Mouse (Mus musculus): ENCODE measurements around the gene Vmn1r220. TPM values are rescaled to one million over a fixed set of nuclear protein-coding genes. Genes with fewer than 3 reads are reported as not detected.
"Not testable (repeated sequence)": the region's sequence is repeated elsewhere in the genome, so short reads cannot be mapped to it uniquely, and the experiment has no call there.

The Vmn1r220 gene
- polyA plus RNA-seq (2011; ENCODE audit: insufficient read depth, insufficient read length, low read depth, missing spikeins), result not detected in 2 replicates

GRCm38 (mm10) chr13:23187875-23188274, at the start of gene Vmn1r220:
Gene Vmn1r220, minus strand, starts transcription at chr13:23187975.
- Histone ChIP-seq H3K9ac (ENCODE audit: low read depth, poor library complexity, severe bottlenecking) (no peak within 1 kb of the TSS), H3K27ac (ENCODE audit: insufficient read depth, low read length) (no peak within 1 kb of the TSS), H3K4me1 (ENCODE audit: control insufficient read depth, insufficient read depth, low read length) (no peaks in the 10 kb centered on the region), H3K9me3 (replicated peaks; ENCODE audit: control insufficient read depth, insufficient read depth, low read length, poor library complexity, severe bottlenecking) (no peaks in the 10 kb centered on the region), H3K4me3 (ENCODE audit: low read depth, low read length) (no peak within 1 kb of the TSS), H3K36me3 (ENCODE audit: control insufficient read depth, insufficient read depth, low read length, poor library complexity, severe bottlenecking) (no peaks in the 10 kb centered on the region), H3K27me3 (ENCODE audit: control insufficient read depth, insufficient read depth, low read length, poor library complexity, severe bottlenecking) (no peaks in the 10 kb centered on the region)
- no peak for TF ChIP-seq POLR2A (IDR thresholded peaks at IDR 0.05; ENCODE audit: insufficient read depth, low read length)
- TF ChIP-seq CTCF (IDR thresholded peaks at IDR 0.05; ENCODE audit: low read depth, low read length), result no peak
- TF ChIP-seq EP300 (IDR thresholded peaks at IDR 0.05; ENCODE audit: insufficient read depth, low read depth, low read length), result no peak

- not testable (repeated sequence) for H3K27me3 ChIP-seq (ENCODE audit: control insufficient read depth, insufficient read depth, low read length, poor library complexity, severe bottlenecking); H3K9ac ChIP-seq (ENCODE audit: low read depth, poor library complexity, severe bottlenecking); H3K4me3 ChIP-seq (ENCODE audit: low read depth, low read length); H3K36me3 ChIP-seq (ENCODE audit: control insufficient read depth, insufficient read depth, low read length, poor library complexity, severe bottlenecking); H3K27ac ChIP-seq (ENCODE audit: insufficient read depth, low read length); H3K4me1 ChIP-seq (ENCODE audit: control insufficient read depth, insufficient read depth, low read length); H3K9me3 ChIP-seq (replicated peaks; ENCODE audit: control insufficient read depth, insufficient read depth, low read length, poor library complexity, severe bottlenecking)
Observed at GRCm38 (mm10) chr13:23235847-23236246, 48.1 kb upstream of the Vmn1r220 start, which contains the start of gene Vmn1r222. Gene Vmn1r222, minus strand, starts transcription at chr13:23235947.

GRCm38 (mm10) chr13:23213827-23214226, 26.1 kb upstream of the Vmn1r220 start, which contains the start of gene Vmn1r221:
Gene Vmn1r221, plus strand, starts transcription at chr13:23214127.
- H3K4me1 ChIP-seq (ENCODE audit: control insufficient read depth, insufficient read depth, low read length); H3K9me3 ChIP-seq (replicated peaks; ENCODE audit: control insufficient read depth, insufficient read depth, low read length, poor library complexity, severe bottlenecking); H3K36me3 ChIP-seq (ENCODE audit: control insufficient read depth, insufficient read depth, low read length, poor library complexity, severe bottlenecking); H3K4me3 ChIP-seq (ENCODE audit: low read depth, low read length); H3K27me3 ChIP-seq (ENCODE audit: control insufficient read depth, insufficient read depth, low read length, poor library complexity, severe bottlenecking); H3K9ac ChIP-seq (ENCODE audit: low read depth, poor library complexity, severe bottlenecking); H3K27ac ChIP-seq (ENCODE audit: insufficient read depth, low read length): not testable (repeated sequence)

GRCm38 (mm10) chr13:23203885-23204284, 16.1 kb upstream of the Vmn1r220 start:
- not testable (repeated sequence) for H3K9me3 ChIP-seq (replicated peaks; ENCODE audit: control insufficient read depth, insufficient read depth, low read length, poor library complexity, severe bottlenecking); H3K9ac ChIP-seq (ENCODE audit: low read depth, poor library complexity, severe bottlenecking); H3K27me3 ChIP-seq (ENCODE audit: control insufficient read depth, insufficient read depth, low read length, poor library complexity, severe bottlenecking); H3K4me1 ChIP-seq (ENCODE audit: control insufficient read depth, insufficient read depth, low read length); H3K4me3 ChIP-seq (ENCODE audit: low read depth, low read length); H3K36me3 ChIP-seq (ENCODE audit: control insufficient read depth, insufficient read depth, low read length, poor library complexity, severe bottlenecking); H3K27ac ChIP-seq (ENCODE audit: insufficient read depth, low read length)

GRCm38 (mm10) chr13:23166471-23166870, 21.3 kb downstream of the Vmn1r220 start:
- H3K4me3 ChIP-seq (ENCODE audit: low read depth, low read length); H3K36me3 ChIP-seq (ENCODE audit: control insufficient read depth, insufficient read depth, low read length, poor library complexity, severe bottlenecking); H3K27me3 ChIP-seq (ENCODE audit: control insufficient read depth, insufficient read depth, low read length, poor library complexity, severe bottlenecking); H3K9ac ChIP-seq (ENCODE audit: low read depth, poor library complexity, severe bottlenecking); H3K4me1 ChIP-seq (ENCODE audit: control insufficient read depth, insufficient read depth, low read length); H3K27ac ChIP-seq (ENCODE audit: insufficient read depth, low read length): not testable (repeated sequence)
- H3K9me3 ChIP-seq (replicated peaks; ENCODE audit: control insufficient read depth, insufficient read depth, low read length, poor library complexity, severe bottlenecking), result peaks cover 14% of the 10 kb centered on the region

GRCm38 (mm10) chr13:23159012-23159411, 28.8 kb downstream of the Vmn1r220 start, which contains the start of gene Vmn1r219:
Gene Vmn1r219, plus strand, starts transcription at chr13:23159312.
- no peaks in the 10 kb centered on the region for H3K27me3 ChIP-seq (ENCODE audit: control insufficient read depth, insufficient read depth, low read length, poor library complexity, severe bottlenecking)
- H3K9ac ChIP-seq (ENCODE audit: low read depth, poor library complexity, severe bottlenecking), result no peak within 1 kb of the TSS
- H3K9me3 ChIP-seq (replicated peaks; ENCODE audit: control insufficient read depth, insufficient read depth, low read length, poor library complexity, severe bottlenecking), result no peaks in the 10 kb centered on the region
- H3K4me1 ChIP-seq (ENCODE audit: control insufficient read depth, insufficient read depth, low read length), result no peaks in the 10 kb centered on the region
- no peak for TF ChIP-seq EP300 (IDR thresholded peaks at IDR 0.05; ENCODE audit: insufficient read depth, low read depth, low read length)
- no peak for TF ChIP-seq POLR2A (IDR thresholded peaks at IDR 0.05; ENCODE audit: insufficient read depth, low read length)
- no peak for TF ChIP-seq CTCF (IDR thresholded peaks at IDR 0.05; ENCODE audit: low read depth, low read length)
- H3K4me3 ChIP-seq (ENCODE audit: low read depth, low read length), result no peak within 1 kb of the TSS
- H3K36me3 ChIP-seq (ENCODE audit: control insufficient read depth, insufficient read depth, low read length, poor library complexity, severe bottlenecking), result no peaks in the 10 kb centered on the region
- no peak within 1 kb of the TSS for H3K27ac ChIP-seq (ENCODE audit: insufficient read depth, low read length)

GRCm38 (mm10) chr13:23157848-23158247, 29.9 kb downstream of the Vmn1r220 start:
- Histone ChIP-seq H3K36me3 (ENCODE audit: control insufficient read depth, insufficient read depth, low read length, poor library complexity, severe bottlenecking) (no peaks in the 10 kb centered on the region), H3K9ac (ENCODE audit: low read depth, poor library complexity, severe bottlenecking) (no peak overlapping the region), H3K27me3 (ENCODE audit: control insufficient read depth, insufficient read depth, low read length, poor library complexity, severe bottlenecking) (no peaks in the 10 kb centered on the region), H3K4me1 (ENCODE audit: control insufficient read depth, insufficient read depth, low read length) (no peaks in the 10 kb centered on the region), H3K27ac (ENCODE audit: insufficient read depth, low read length) (no peak overlapping the region), H3K9me3 (replicated peaks; ENCODE audit: control insufficient read depth, insufficient read depth, low read length, poor library complexity, severe bottlenecking) (no peaks in the 10 kb centered on the region), H3K4me3 (ENCODE audit: low read depth, low read length) (no peak overlapping the region)
- TF ChIP-seq CTCF (IDR thresholded peaks at IDR 0.05; ENCODE audit: low read depth, low read length) (no peak), POLR2A (IDR thresholded peaks at IDR 0.05; ENCODE audit: insufficient read depth, low read length) (no peak), EP300 (IDR thresholded peaks at IDR 0.05; ENCODE audit: insufficient read depth, low read depth, low read length) (no peak)

Measured in ES-Bruce4 (cell line).